In genomic region chr12:84129931-84130330, GRCm38 (mm10) we compare ENCODE assay signal across 14 mouse cellular contexts.
"Had no signal": no experiment of that assay in that cellular context is flagged by ENCODE, and none has a peak within 500 bp of the region (broad histone marks: within the 10 kb centered on the region; RNA-seq: fewer than 3 reads in every experiment).

No protein-coding gene starts in this region.

- H3K4me3 ChIP-seq: limb, embryonic 12.5 days; liver, embryonic 13.5 days; megakaryocyte, embryonic 14.5 days; midbrain, embryonic 15.5 days had no signal

- ATAC-seq: intestine, postnatal 0 days; liver, postnatal 0 days; midbrain, embryonic 15.5 days had no signal

- DNase-seq: kidney, adult 9 months; kidney, postnatal 36 days; layer of hippocampus, adult 9-11 months; layer of hippocampus, postnatal 36 days; liver; liver, embryonic 13.5 days; liver, postnatal 0 days; right cerebral cortex, adult 18-20 months; thymus, adult 18-20 months; thymus, postnatal 14 days had no signal

- H3K4me1 ChIP-seq: limb, embryonic 12.5 days; liver, embryonic 13.5 days; midbrain, embryonic 15.5 days had no signal
